In the genomic region with DNA sequence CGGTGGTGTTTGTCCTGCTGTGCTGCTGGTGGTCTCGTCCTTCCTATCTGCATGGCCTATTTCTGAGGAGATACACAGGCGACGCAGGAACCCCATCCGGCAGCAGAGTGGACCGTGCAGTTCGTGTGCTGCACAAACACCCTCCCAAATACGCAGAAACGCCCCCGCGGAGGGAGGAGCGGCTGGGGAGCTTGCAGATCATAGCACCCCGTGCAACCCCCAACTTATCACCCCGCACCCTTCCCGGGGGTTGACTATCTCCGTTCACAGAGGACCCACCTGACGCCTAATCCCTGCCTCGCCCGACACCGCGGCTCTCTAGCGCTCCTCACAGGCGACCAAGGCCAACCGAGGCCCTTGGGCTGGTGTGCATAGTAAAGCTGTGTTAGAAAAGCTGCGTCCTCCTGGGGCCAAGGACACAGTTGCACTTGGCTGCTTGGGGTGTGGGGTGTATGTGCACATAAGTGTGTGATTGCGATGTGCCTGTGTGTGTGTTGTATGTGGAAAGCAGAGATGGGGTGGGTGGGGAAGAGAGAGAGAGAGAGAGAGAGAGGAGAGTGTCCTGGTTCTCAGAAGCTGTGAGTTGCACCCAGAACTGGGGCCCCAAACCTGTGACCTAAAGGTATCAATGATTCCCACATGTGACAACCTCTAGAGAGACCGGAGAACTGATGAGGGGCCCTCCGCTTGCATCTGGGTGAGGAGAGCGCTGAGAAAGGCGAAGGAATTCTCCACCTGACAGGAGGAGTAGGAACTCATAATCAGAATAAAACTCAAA, we compare ENCODE assay signal across 8 mouse cellular contexts. TPM values are rescaled to one million over a fixed set of nuclear protein-coding genes. Genes with fewer than 3 reads are reported as not detected.
DNase-seq lines count a peak whose midpoint lies in the region; ATAC-seq and TF ChIP-seq lines count a peak whose summit lies in the region.

No protein-coding gene starts in this region.

- peak; percentile 65 for DNase-seq in ovary, postnatal 36 days (ENCODE audit: low spot score)
- DNase-seq in ovary, postnatal 14 days (ENCODE audit: low spot score): no peak
- peak; percentile 94 for DNase-seq in c-Kit-positive CD71-positive TER-119-positive erythroid progenitor cells, embryonic 14.5 days (ENCODE audit: low spot score)
- peak; percentile 63 for DNase-seq in forebrain, embryonic 11.5 days (ENCODE audit: low spot score)
- peak; percentile 70 for DNase-seq in intestine, embryonic 14.5 days (ENCODE audit: low spot score)
- no peak for DNase-seq in limb, embryonic 14.5 days (ENCODE audit: low spot score)
- peak; percentile 63 for DNase-seq in testis, postnatal 10 days (ENCODE audit: low spot score)

- H3K27me3 ChIP-seq in forebrain, embryonic 11.5 days (ENCODE audit: control insufficient read depth, insufficient read depth, low read length): no peaks in the 10 kb centered on the region
- no peaks in the 10 kb centered on the region for H3K27me3 ChIP-seq in intestine, embryonic 14.5 days (replicated peaks; ENCODE audit: control insufficient read depth, insufficient read depth, low read length)
- H3K27me3 ChIP-seq in limb, embryonic 14.5 days (ENCODE audit: control insufficient read depth, insufficient read depth, low read length): no peaks in the 10 kb centered on the region
- no peaks in the 10 kb centered on the region for H3K27me3 ChIP-seq in midbrain, embryonic 15.5 days (replicated peaks)

- H3K4me3 ChIP-seq in forebrain, embryonic 11.5 days (ENCODE audit: low read depth, low read length): peak overlapping the region; percentile 24
- peak overlapping the region; percentile 24; the same call in 1 of the 2 replicates for H3K4me3 ChIP-seq in intestine, embryonic 14.5 days (ENCODE audit: low read depth, low read length)
- H3K4me3 ChIP-seq in limb, embryonic 14.5 days (replicated peaks; ENCODE audit: low read length): peak overlapping the region; percentile 32
- peak overlapping the region; percentile 30 for H3K4me3 ChIP-seq in midbrain, embryonic 15.5 days

- no peak overlapping the region for H3K27ac ChIP-seq in forebrain, embryonic 11.5 days (ENCODE audit: low read depth, low read length)
- H3K27ac ChIP-seq in intestine, embryonic 14.5 days (ENCODE audit: low read depth): no peak overlapping the region
- H3K27ac ChIP-seq in limb, embryonic 14.5 days (replicated peaks; ENCODE audit: low read depth, low read length): no peak overlapping the region
- H3K27ac ChIP-seq in midbrain, embryonic 15.5 days: no peak overlapping the region

- H3K9me3 ChIP-seq in forebrain, embryonic 11.5 days (ENCODE audit: control insufficient read depth, low read length): no peaks in the 10 kb centered on the region
- H3K9me3 ChIP-seq in intestine, embryonic 14.5 days (ENCODE audit: control insufficient read depth, low read length): no peaks in the 10 kb centered on the region
- H3K9me3 ChIP-seq in limb, embryonic 14.5 days (ENCODE audit: control insufficient read depth, low read length): no peaks in the 10 kb centered on the region
- no peaks in the 10 kb centered on the region for H3K9me3 ChIP-seq in midbrain, embryonic 15.5 days

- H3K9ac ChIP-seq in forebrain, embryonic 11.5 days (ENCODE audit: low read length): peak overlapping the region; percentile 53
- H3K9ac ChIP-seq in intestine, embryonic 14.5 days (ENCODE audit: low read length): peak overlapping the region; percentile 29; the same call in 1 of the 2 replicates
- H3K9ac ChIP-seq in limb, embryonic 14.5 days (ENCODE audit: low read depth, low read length, severe bottlenecking): peak overlapping the region; percentile 48
- H3K9ac ChIP-seq in midbrain, embryonic 15.5 days: peak overlapping the region; percentile 28; the same call in 1 of the 2 replicates

- WGBS in forebrain, embryonic 11.5 days: 12% methylated on average over 30 of the region's 30 CpGs
- 14% methylated on average over 30 of the region's 30 CpGs for WGBS in intestine, embryonic 14.5 days
- 14% methylated on average over 30 of the region's 30 CpGs for WGBS in limb, embryonic 14.5 days
- WGBS in midbrain, embryonic 15.5 days: 14% methylated on average over 30 of the region's 30 CpGs

- peak overlapping the region; percentile 51 for H3K4me2 ChIP-seq in forebrain, embryonic 11.5 days (ENCODE audit: low read depth, low read length, severe bottlenecking)
- H3K4me2 ChIP-seq in intestine, embryonic 14.5 days (ENCODE audit: low read length): peak overlapping the region; percentile 59
- peak overlapping the region; percentile 54 for H3K4me2 ChIP-seq in limb, embryonic 14.5 days (replicated peaks; ENCODE audit: low read depth, low read length, severe bottlenecking)
- peak overlapping the region; percentile 54 for H3K4me2 ChIP-seq in midbrain, embryonic 15.5 days

- peak; percentile 36; the same call in 1 of the 2 replicates for ATAC-seq in forebrain, embryonic 11.5 days (replicated peaks; ENCODE audit: low FRiP score)
- ATAC-seq in intestine, embryonic 14.5 days (replicated peaks; ENCODE audit: low FRiP score, low TSS enrichment, low read depth): no peak; the same call in 1 of the 2 replicates
- peak; percentile 30; the same call in 1 of the 2 replicates for ATAC-seq in limb, embryonic 14.5 days (ENCODE audit: low FRiP score, low read depth)
- peak; percentile 20; the same call in 1 of the 2 replicates for ATAC-seq in midbrain, embryonic 15.5 days (replicated peaks)

- TF ChIP-seq POLR2A in limb, embryonic 14.5 days (IDR thresholded peaks at IDR 0.05; ENCODE audit: borderline replicate concordance, extremely low read depth, insufficient read depth, insufficient read length): no peak

- H3K36me3 ChIP-seq in forebrain, embryonic 11.5 days (ENCODE audit: control insufficient read depth, insufficient read depth, low read length): no peaks in the 10 kb centered on the region
- H3K36me3 ChIP-seq in intestine, embryonic 14.5 days (ENCODE audit: control insufficient read depth, insufficient read depth, low read length): no peaks in the 10 kb centered on the region
- no peaks in the 10 kb centered on the region for H3K36me3 ChIP-seq in limb, embryonic 14.5 days (ENCODE audit: control insufficient read depth, insufficient read depth, low read length)
- H3K36me3 ChIP-seq in midbrain, embryonic 15.5 days (replicated peaks): no peaks in the 10 kb centered on the region

- no peaks in the 10 kb centered on the region; the same call in 1 of the 2 replicates for H3K4me1 ChIP-seq in forebrain, embryonic 11.5 days (replicated peaks; ENCODE audit: control insufficient read depth, insufficient read depth, low read length)
- H3K4me1 ChIP-seq in intestine, embryonic 14.5 days (replicated peaks; ENCODE audit: control insufficient read depth, insufficient read depth, low read length): 0 out of 2 replicates have a peak, but pooled peaks cover 5% of the 10 kb centered on the region
- H3K4me1 ChIP-seq in limb, embryonic 14.5 days (ENCODE audit: control insufficient read depth, insufficient read depth, low read length): no peaks in the 10 kb centered on the region; the same call in 1 of the 2 replicates
- H3K4me1 ChIP-seq in midbrain, embryonic 15.5 days: peaks cover 7% of the 10 kb centered on the region; the same call in 1 of the 2 replicates

RNA-seq across cellular contexts. Expression of a gene that starts 3.5 kb away (rescaled TPM):
- polyA plus RNA-seq in forebrain, embryonic 11.5 days (2014; fragmentation: Nextera tagmentation; extraction: Ambion mirVana): 2.1 and 2.8 TPM in 2 replicates
- 13.3 and 15.8 TPM in 2 replicates for polyA plus RNA-seq in intestine, embryonic 14.5 days (2014; fragmentation: Nextera tagmentation; extraction: Ambion mirVana)
- 0.27 and 0.50 TPM in 2 replicates for polyA plus RNA-seq in limb, embryonic 14.5 days (2012; rRNA removed)
- 0.14 and 0.23 TPM in 2 replicates for polyA plus RNA-seq in limb, embryonic 14.5 days (2014; fragmentation: Nextera tagmentation; extraction: Ambion mirVana)
- 0.05 and 0.14 TPM in 2 replicates for polyA plus RNA-seq in midbrain, embryonic 15.5 days (2015; fragmentation: Nextera tagmentation; extraction: Ambion mirVana)

RNA-seq across cellular contexts. Expression of a gene that starts 27.5 kb away (rescaled TPM):
- 6.3 and 6.7 TPM in 2 replicates for polyA plus RNA-seq in forebrain, embryonic 11.5 days (2014; fragmentation: Nextera tagmentation; extraction: Ambion mirVana)
- 1.8 and 2.5 TPM in 2 replicates for polyA plus RNA-seq in intestine, embryonic 14.5 days (2014; fragmentation: Nextera tagmentation; extraction: Ambion mirVana)
- polyA plus RNA-seq in limb, embryonic 14.5 days (2012; rRNA removed): 4.6 and 8.9 TPM in 2 replicates
- 1.5 and 1.6 TPM in 2 replicates for polyA plus RNA-seq in limb, embryonic 14.5 days (2014; fragmentation: Nextera tagmentation; extraction: Ambion mirVana)
- 59.6 and 59.8 TPM in 2 replicates for polyA plus RNA-seq in midbrain, embryonic 15.5 days (2015; fragmentation: Nextera tagmentation; extraction: Ambion mirVana)

RNA-seq across cellular contexts. Expression of a gene that starts 30.7 kb away (rescaled TPM):
- polyA plus RNA-seq in forebrain, embryonic 11.5 days (2014; fragmentation: Nextera tagmentation; extraction: Ambion mirVana): 332 and 356 TPM in 2 replicates
- 352 and 412 TPM in 2 replicates for polyA plus RNA-seq in intestine, embryonic 14.5 days (2014; fragmentation: Nextera tagmentation; extraction: Ambion mirVana)
- 118 and 119 TPM in 2 replicates for polyA plus RNA-seq in limb, embryonic 14.5 days (2012; rRNA removed)
- polyA plus RNA-seq in limb, embryonic 14.5 days (2014; fragmentation: Nextera tagmentation; extraction: Ambion mirVana): 172 and 215 TPM in 2 replicates
- polyA plus RNA-seq in midbrain, embryonic 15.5 days (2015; fragmentation: Nextera tagmentation; extraction: Ambion mirVana): 461 and 488 TPM in 2 replicates

RNA-seq across cellular contexts. Expression of a gene that starts 31.6 kb away (rescaled TPM):
- polyA plus RNA-seq in forebrain, embryonic 11.5 days (2014; fragmentation: Nextera tagmentation; extraction: Ambion mirVana): not detected in 2 replicates
- 0.20 TPM in 1 of 2 replicates, not detected in the other for polyA plus RNA-seq in intestine, embryonic 14.5 days (2014; fragmentation: Nextera tagmentation; extraction: Ambion mirVana)
- polyA plus RNA-seq in limb, embryonic 14.5 days (2012; rRNA removed): 0.03 TPM in 1 of 2 replicates, not detected in the other
- polyA plus RNA-seq in limb, embryonic 14.5 days (2014; fragmentation: Nextera tagmentation; extraction: Ambion mirVana): not detected in 2 replicates
- 0.11 TPM in 1 of 2 replicates, not detected in the other for polyA plus RNA-seq in midbrain, embryonic 15.5 days (2015; fragmentation: Nextera tagmentation; extraction: Ambion mirVana)

RNA-seq across cellular contexts. Expression of a gene that starts 32.1 kb away (rescaled TPM):
- 34.7 and 40.8 TPM in 2 replicates for polyA plus RNA-seq in forebrain, embryonic 11.5 days (2014; fragmentation: Nextera tagmentation; extraction: Ambion mirVana)
- 24.9 and 25.3 TPM in 2 replicates for polyA plus RNA-seq in intestine, embryonic 14.5 days (2014; fragmentation: Nextera tagmentation; extraction: Ambion mirVana)
- polyA plus RNA-seq in limb, embryonic 14.5 days (2012; rRNA removed): 152 and 155 TPM in 2 replicates
- polyA plus RNA-seq in limb, embryonic 14.5 days (2014; fragmentation: Nextera tagmentation; extraction: Ambion mirVana): 26.5 and 34.2 TPM in 2 replicates
- polyA plus RNA-seq in midbrain, embryonic 15.5 days (2015; fragmentation: Nextera tagmentation; extraction: Ambion mirVana): 22.4 and 26.7 TPM in 2 replicates

Comparison
In these comparisons a context has a peak if more than half of its experiments do, and no peak if none do; other contexts are left out.
1. DNase-seq: peak in ovary, postnatal 36 days (single experiment), c-Kit-positive CD71-positive TER-119-positive erythroid progenitor cells, embryonic 14.5 days (single experiment), forebrain, embryonic 11.5 days (single experiment), intestine, embryonic 14.5 days (single experiment) and testis, postnatal 10 days (single experiment); none in ovary, postnatal 14 days (single experiment) and limb, embryonic 14.5 days (single experiment).
2. Peak in every context shown above with its lines, with median percentiles within 50 percentile points of each other: H3K4me2 ChIP-seq, H3K4me3 ChIP-seq and H3K9ac ChIP-seq.